Mouse (Mus musculus): ENCODE measurements around the gene Sp8. TPM values are rescaled to one million over a fixed set of nuclear protein-coding genes. Genes with fewer than 3 reads are reported as not detected.
A peak's percentile ranks its signal among the peaks of the same experiment; 100 is the strongest.

The Sp8 gene
- polyA plus RNA-seq, 1 experiment from 2014 or later, result 0.03 TPM

DNA sequence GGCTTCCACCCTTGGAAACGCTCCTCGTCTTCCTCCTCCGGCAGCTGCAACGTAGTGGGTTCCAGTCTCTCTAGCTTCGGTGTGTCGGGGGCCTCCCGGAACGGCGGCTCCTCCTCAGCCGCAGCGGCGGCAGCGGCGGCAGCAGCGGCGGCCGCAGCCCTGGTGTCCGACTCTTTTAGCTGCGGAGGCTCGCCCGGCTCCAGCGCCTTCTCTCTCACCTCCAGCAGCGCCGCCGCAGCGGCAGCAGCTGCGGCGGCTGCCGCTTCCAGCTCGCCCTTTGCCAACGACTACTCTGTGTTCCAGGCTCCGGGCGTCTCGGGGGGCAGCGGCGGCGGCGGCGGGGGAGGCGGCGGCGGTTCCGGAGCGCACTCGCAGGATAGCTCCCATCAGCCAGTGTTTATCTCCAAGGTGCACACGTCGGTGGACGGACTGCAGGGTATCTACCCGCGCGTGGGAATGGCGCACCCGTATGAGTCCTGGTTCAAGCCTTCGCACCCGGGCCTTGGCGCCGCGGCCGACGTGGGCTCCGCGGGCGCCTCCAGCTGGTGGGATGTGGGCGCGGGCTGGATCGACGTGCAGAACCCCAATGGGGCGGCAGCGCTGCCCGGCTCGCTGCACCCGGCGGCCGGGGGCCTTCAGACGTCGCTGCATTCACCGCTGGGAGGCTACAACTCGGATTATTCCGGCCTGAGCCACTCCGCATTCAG is 2.5 kb downstream of the Sp8 start:
- in situ Hi-C loops (cut with MboI; ENCODE audit: low pct_unique_long_range_greater_than_20kb), result loop anchor here (25.0 kb wide), 1 partner anchor 536 kb away; the partner anchor contains the start of gene Sp4
- ChIA-PET POLR2A (interaction anchor here (0.5 kb wide), 1 partner anchor 224 kb away, joined by 5 read pairs; no protein-coding TSS in a partner anchor), CTCF (no interaction called here)
- no peak for DNase-seq (ENCODE audit: low read depth, low spot score)
- no peak for TF ChIP-seq CTCF (IDR thresholded peaks at IDR 0.05)
- ATAC-seq, result peak; percentile 57
- H3K27me3 ChIP-seq, result peaks cover 82% of the 10 kb centered on the region

GRCm38 (mm10) chr12:118849203-118849861 is 3.2 kb downstream of the Sp8 start:
- in situ Hi-C loops (cut with MboI; ENCODE audit: low pct_unique_long_range_greater_than_20kb), result loop anchor here (25.0 kb wide), 1 partner anchor 537 kb away; the partner anchor contains the start of gene Sp4
- ChIA-PET POLR2A (no interaction called here), CTCF (no interaction called here)
- ATAC-seq (no peak), DNase-seq (ENCODE audit: low read depth, low spot score) (no peak)
- no peak for TF ChIP-seq CTCF (IDR thresholded peaks at IDR 0.05)
- H3K27me3 ChIP-seq, result peaks cover 76% of the 10 kb centered on the region

- peaks cover 71% of the 10 kb centered on the region for H3K27me3 ChIP-seq
- TF ChIP-seq CTCF (IDR thresholded peaks at IDR 0.05), result no peak
- CTCF ChIA-PET, result no interaction called here
- ATAC-seq (no peak), DNase-seq (ENCODE audit: low read depth, low spot score) (no peak)
- POLR2A ChIA-PET, result no interaction called here
- in situ Hi-C loops (cut with MboI; ENCODE audit: low pct_unique_long_range_greater_than_20kb), result loop anchor here (5.0 to 25.0 kb wide), 3 partner anchors 393 to 1463 kb away; partner anchors contain the start of gene Sp4
Measured at GRCm38 (mm10) chr12:118849996-118850395, 3.9 kb downstream of the Sp8 start.

DNA sequence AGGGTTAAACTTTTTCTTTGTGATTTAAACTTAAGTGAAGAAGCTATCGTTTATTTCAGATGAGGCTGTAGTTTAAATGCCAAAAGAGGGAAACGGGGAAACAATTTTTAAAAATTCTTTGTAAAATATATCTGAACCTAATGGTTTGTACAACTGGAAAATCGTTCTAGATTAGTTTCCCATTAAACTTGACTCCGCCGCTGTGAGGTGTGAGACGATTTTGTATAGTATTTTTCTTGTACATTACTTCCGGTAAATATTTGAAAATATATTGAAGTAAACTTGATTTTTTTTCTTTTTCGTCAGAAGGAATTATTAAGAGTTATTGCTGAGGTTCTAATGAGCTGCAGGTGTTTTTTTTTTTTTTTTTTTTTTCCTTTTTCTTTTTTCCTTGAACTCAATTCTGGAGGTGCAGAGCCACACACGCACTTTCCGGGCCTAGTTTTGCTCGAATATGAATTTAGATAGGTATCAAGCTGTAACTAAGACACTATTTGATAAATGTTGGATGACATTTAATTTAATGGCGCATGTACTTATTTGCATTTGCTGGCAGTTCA is 4.8 kb downstream of the Sp8 start:
- ATAC-seq, result no peak
- DNase-seq (ENCODE audit: low read depth, low spot score), result no peak
- in situ Hi-C loops (cut with MboI; ENCODE audit: low pct_unique_long_range_greater_than_20kb), result loop anchor here (5.0 to 25.0 kb wide), 2 partner anchors 394 to 1464 kb away; no protein-coding TSS in a partner anchor
- peaks cover 61% of the 10 kb centered on the region for H3K27me3 ChIP-seq
- ChIA-PET CTCF (no interaction called here), POLR2A (no interaction called here)
- no peak for TF ChIP-seq CTCF (IDR thresholded peaks at IDR 0.05)

DNA sequence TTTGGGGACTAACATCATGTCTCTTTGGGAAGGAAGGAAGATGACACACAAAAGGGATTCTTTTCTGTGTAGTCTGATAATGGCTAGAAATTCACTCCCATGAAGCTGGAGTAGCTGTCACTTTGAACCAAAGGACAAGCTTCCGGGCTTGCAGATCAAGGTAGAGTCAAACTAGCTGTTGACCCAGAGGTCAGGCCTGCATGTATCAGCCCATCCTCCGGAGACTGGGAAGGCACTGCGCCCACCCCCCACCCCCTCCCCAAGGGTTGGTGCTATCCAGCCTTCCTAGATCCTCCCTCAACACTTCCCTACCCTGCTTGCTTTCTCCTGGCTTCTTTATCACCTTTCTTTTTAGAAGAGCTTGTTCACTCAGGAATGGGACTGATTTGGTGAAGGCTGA is 7.2 kb downstream of the Sp8 start:
- no peak for TF ChIP-seq CTCF (IDR thresholded peaks at IDR 0.05)
- DNase-seq (ENCODE audit: low read depth, low spot score), result no peak
- POLR2A ChIA-PET, result no interaction called here
- no peak for ATAC-seq
- CTCF ChIA-PET, result no interaction called here
- in situ Hi-C loops (cut with MboI; ENCODE audit: low pct_unique_long_range_greater_than_20kb), result loop anchor here (5.0 to 25.0 kb wide), 2 partner anchors 396 to 1466 kb away; no protein-coding TSS in a partner anchor
- peaks cover 70% of the 10 kb centered on the region for H3K27me3 ChIP-seq

- peaks cover 73% of the 10 kb centered on the region for H3K27me3 ChIP-seq
- in situ Hi-C loops (cut with MboI; ENCODE audit: low pct_unique_long_range_greater_than_20kb), result loop anchor here (5.0 to 25.0 kb wide), 2 partner anchors 397 to 1467 kb away; no protein-coding TSS in a partner anchor
- no peak for ATAC-seq
Measured at GRCm38 (mm10) chr12:118854401-118854800, 8.3 kb downstream of the Sp8 start.

DNA sequence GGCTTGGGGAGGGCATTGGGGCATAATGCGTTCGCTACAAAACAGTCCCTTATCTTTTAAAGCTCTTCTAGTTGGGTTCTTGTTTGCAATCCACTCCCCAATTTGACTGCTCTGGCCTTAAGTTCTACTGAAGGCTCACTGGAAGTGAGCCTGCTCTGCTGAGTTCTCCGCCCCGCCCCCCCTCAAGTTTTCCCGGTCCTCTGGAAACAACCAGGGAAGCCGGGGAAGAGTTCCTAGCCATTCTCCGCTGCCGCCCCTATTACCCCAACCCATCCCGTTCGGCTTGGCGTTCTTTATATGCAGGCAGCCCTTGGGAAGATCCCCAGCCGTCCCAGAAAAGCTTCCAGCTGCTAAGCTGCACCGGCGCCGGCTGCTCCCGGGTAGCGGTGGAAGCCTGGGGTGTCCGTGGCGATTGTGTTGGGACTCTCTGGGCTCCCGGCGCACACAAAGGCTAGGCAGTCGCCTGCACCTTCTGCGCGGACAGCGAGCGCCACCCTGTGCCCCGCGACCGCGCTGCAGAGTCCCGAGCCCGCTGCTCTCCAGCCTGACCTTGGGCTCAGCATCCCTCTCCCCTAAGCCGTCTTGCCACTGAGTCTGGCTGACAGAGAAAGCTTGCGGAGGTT is 8.8 kb downstream of the Sp8 start:
- ChIA-PET POLR2A (no interaction called here), CTCF (interaction anchor here (0.8 to 1.8 kb wide), 2 partner anchors 397 to 401 kb away, joined by 3 to 5 read pairs; no protein-coding TSS in a partner anchor)
- H3K27me3 ChIP-seq, result peaks cover 70% of the 10 kb centered on the region
- in situ Hi-C loops (cut with MboI; ENCODE audit: low pct_unique_long_range_greater_than_20kb), result loop anchor here (5.0 to 25.0 kb wide), 3 partner anchors 398 to 1468 kb away; no protein-coding TSS in a partner anchor
- DNase-seq (ENCODE audit: low read depth, low spot score) (no peak), ATAC-seq (peak; percentile 99)
- TF ChIP-seq CTCF (IDR thresholded peaks at IDR 0.05), result no peak

More at GRCm38 (mm10) chr12:118854401-118854800, 8.3 kb downstream of the Sp8 start:
- DNase-seq (ENCODE audit: low read depth, low spot score), result no peak
- TF ChIP-seq CTCF (IDR thresholded peaks at IDR 0.05), result no peak
- CTCF ChIA-PET, result interaction anchor here (0.7 to 0.8 kb wide), 2 partner anchors 400 to 1047 kb away, joined by 3 to 4 read pairs; no protein-coding TSS in a partner anchor
- POLR2A ChIA-PET, result no interaction called here

- POLR2A ChIA-PET, result no interaction called here
- H3K27me3 ChIP-seq, result peaks cover 71% of the 10 kb centered on the region
Measured at GRCm38 (mm10) chr12:118856151-118856550, 10.0 kb downstream of the Sp8 start.

DNA sequence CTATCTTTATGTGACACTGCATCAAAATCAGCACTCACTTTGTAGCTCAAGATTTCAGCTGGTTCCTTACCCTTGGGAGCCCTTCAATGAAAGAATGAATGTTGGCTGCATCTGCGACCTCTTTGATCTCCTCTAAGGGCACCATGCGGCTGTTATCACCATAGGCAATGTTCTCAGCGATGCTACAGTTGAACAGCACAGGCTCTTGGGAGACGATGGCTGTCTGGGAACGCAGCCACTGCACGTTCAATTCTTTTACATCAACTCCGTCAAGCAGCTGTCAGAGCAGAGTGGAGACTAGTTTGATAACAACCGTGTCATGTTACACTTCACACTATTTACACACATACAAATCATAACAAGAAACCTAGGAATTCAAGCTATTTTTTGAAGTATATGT is 26.5 kb downstream of the Sp8 start:
- no peak for DNase-seq (ENCODE audit: low read depth, low spot score)
- in situ Hi-C loops (cut with MboI; ENCODE audit: low pct_unique_long_range_greater_than_20kb), result loop anchor here (25.0 kb wide), 1 partner anchor 1485 kb away; no protein-coding TSS in a partner anchor
- H3K27me3 ChIP-seq, result peaks cover 12% of the 10 kb centered on the region
- ATAC-seq, result no peak
- no peak for TF ChIP-seq CTCF (IDR thresholded peaks at IDR 0.05)
- ChIA-PET POLR2A (no interaction called here), CTCF (no interaction called here)

More at GRCm38 (mm10) chr12:118856151-118856550, 10.0 kb downstream of the Sp8 start:
- no peak for TF ChIP-seq CTCF (IDR thresholded peaks at IDR 0.05)
- no peak for DNase-seq (ENCODE audit: low read depth, low spot score)
- no peak for ATAC-seq
- in situ Hi-C loops (cut with MboI; ENCODE audit: low pct_unique_long_range_greater_than_20kb), result loop anchor here (5.0 to 25.0 kb wide), 2 partner anchors 1034 to 1469 kb away; no protein-coding TSS in a partner anchor
- CTCF ChIA-PET, result interaction anchor here (1.8 kb wide), 1 partner anchor 398 kb away, joined by 5 read pairs; no protein-coding TSS in a partner anchor

DNA sequence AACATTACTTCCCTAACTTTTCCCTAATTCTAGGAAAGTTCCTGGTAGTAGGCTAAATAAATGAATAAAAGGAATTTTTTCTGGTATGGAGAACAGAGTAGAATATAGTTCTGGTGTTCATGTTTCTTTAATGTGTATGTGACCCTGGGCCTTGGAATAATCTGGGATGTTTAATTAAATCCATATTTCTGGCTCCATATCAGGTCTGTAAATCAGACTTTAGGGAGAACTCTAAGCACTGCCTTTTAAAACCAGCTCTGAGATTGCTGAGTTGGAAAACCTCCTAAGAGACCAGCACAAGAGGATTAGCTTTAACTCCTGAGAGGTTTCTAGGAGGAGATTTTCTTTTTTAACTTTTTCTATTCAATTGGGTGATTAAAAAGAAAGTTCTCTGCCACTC is 36.7 kb downstream of the Sp8 start:
- in situ Hi-C loops (cut with MboI; ENCODE audit: low pct_unique_long_range_greater_than_20kb), result no loop called here
- DNase-seq (ENCODE audit: low read depth, low spot score), result no peak
- ChIA-PET POLR2A (no interaction called here), CTCF (no interaction called here)
- TF ChIP-seq CTCF (IDR thresholded peaks at IDR 0.05), result no peak
- H3K27me3 ChIP-seq, result peaks cover 4% of the 10 kb centered on the region
- ATAC-seq, result no peak

All from Patski (cell line).